Mouse (Mus musculus): ENCODE results near the gene Pramef8. TPM values are rescaled to one million over a fixed set of nuclear protein-coding genes. Genes with fewer than 3 reads are reported as not detected.

The Pramef8 gene
- 9.0 TPM for polyA plus RNA-seq (2012; fragmentation: generic; extraction: Trizol)
- long read RNA-seq, experiment 1, transcript Pramef8-202 (5 exons, 3,886 nt): major isoform, 7 of 17 reads
- long read RNA-seq, experiment 1, transcript Pramef8-201 (4 exons, 3,260 nt): major isoform, 7 of 17 reads
- long read RNA-seq, experiment 1, partial matches to known transcripts: 3 of 17 reads
- long read RNA-seq, experiment 1, other reads (novel, unspliced or antisense): 0 of 17 reads
- long read RNA-seq, experiment 2, transcript Pramef8-201 (4 exons, 3,260 nt): major isoform, 73 of 127 reads
- long read RNA-seq, experiment 2, transcript Pramef8-202 (5 exons, 3,886 nt): minor isoform, 40 of 127 reads
- long read RNA-seq, experiment 2, partial matches to known transcripts: 6 of 127 reads
- long read RNA-seq, experiment 2, other reads (novel, unspliced or antisense): 8 of 127 reads

DNA sequence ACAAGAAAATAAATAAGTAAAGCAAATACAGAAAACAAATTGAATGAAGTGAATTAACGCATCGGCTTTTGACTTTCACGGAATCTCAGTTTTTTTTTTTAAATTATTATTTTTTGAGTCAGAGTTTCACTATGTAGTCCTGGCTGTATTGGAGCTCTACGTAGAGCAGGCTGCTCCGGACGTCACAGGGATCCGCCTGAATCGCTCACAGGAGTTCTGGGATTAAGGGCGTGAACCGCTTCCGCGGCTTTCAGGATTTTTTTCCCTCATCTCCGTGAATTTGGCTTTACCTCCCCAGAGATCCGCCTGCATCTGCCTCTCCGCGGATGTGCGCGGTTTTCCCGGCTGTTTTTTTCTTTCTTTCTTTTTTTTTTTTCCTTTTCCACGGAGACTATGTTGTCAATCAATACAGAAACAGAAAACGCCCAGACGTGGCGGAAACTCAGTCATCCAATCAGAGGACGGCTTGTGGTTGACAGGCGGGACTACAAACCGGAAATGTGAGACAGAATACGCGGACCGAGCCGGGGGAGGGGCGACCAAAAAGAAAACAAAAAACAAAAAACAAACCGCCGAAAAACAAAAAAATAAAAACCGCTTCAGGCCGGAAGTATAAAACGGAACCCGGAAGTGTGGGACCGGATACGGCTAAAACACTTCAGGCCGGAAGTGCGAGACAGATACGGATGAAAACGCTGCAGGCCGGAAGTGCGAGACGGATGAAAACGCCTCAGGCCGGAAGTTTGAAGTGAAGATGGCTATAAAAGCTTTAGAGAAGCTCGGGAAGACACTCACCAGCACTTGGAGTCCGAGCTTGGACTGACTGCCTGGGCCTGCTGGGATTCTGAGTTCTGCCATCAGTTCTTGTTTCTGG lies at the start of gene Pramef8:
Pramef8 (plus strand) TSS at position 208 of the 874 bp plus-strand sequence.
- H3K27me3 ChIP-seq (ENCODE audit: control insufficient read depth, insufficient read depth, insufficient read length): no peaks in the 10 kb centered on the region
- H3ac ChIP-seq (ENCODE audit: control insufficient read depth, insufficient read length, low read depth): peak within 1 kb of the TSS; percentile 57
- peaks cover 23% of the 10 kb centered on the region for H3K36me3 ChIP-seq (ENCODE audit: control insufficient read depth, insufficient read depth)
- peak within 1 kb of the TSS; percentile 71 for H3K4me3 ChIP-seq (ENCODE audit: insufficient read depth, poor library complexity, severe bottlenecking)
- peaks cover 24% of the 10 kb centered on the region for H3K79me2 ChIP-seq (ENCODE audit: control insufficient read depth, insufficient read depth)
- H3K79me3 ChIP-seq (ENCODE audit: low read depth): peaks cover 13% of the 10 kb centered on the region
- no peak for TF ChIP-seq FOSL1 (IDR thresholded peaks at IDR 0.05; ENCODE audit: insufficient read depth, low read length, poor library complexity, severe bottlenecking)
- TF ChIP-seq USF1 (IDR thresholded peaks at IDR 0.05; ENCODE audit: low read depth): no peak
- no peak for TF ChIP-seq MYOG (IDR thresholded peaks at IDR 0.05; ENCODE audit: control insufficient read depth, extremely low read depth, insufficient read length)
- TF ChIP-seq CEBPB (IDR thresholded peaks at IDR 0.05; ENCODE audit: low read depth): no peak
- no peak for TF ChIP-seq MAX (IDR thresholded peaks at IDR 0.05)
- TF ChIP-seq CTCF (IDR thresholded peaks at IDR 0.05; ENCODE audit: control insufficient read depth, insufficient read depth, insufficient read length): no peak
- TF ChIP-seq MYOD1 (IDR thresholded peaks at IDR 0.05; ENCODE audit: control insufficient read depth, insufficient read length, low read depth): no peak

DNA sequence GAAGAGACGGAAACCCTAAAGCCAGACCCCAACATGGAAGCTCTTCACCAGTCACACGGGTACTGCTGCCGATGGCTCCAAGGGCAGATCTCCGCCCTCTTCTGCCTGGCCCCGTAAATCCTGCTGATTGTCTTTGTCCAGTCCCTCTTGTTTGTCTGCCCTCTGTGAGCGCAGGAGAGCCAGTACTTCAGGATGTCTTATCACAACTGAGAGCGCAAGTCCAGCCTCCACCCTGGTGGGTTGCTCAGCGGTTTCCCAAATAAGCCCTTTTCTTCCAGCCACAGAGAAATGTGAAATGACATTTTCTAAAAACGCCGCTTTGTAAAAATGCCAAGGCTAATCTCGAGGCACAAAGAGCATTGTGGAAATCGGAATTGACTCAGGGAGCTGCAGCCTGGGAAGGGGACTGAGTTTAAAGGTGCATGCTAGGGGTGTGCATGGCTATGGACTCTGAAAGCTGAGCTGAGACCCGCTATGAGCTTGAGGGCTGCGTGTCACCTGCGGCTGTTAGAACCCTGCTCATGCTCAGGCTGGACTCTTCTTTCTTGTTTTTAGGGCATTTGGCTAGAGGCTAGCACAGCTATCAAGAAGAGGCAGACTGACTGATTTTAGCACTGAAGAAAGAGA lies 45.7 kb upstream of the Pramef8 start:
- Histone ChIP-seq H3K79me3 (ENCODE audit: low read depth) (no peaks in the 10 kb centered on the region), H3K4me3 (ENCODE audit: insufficient read depth, poor library complexity, severe bottlenecking) (no peak overlapping the region)

DNA sequence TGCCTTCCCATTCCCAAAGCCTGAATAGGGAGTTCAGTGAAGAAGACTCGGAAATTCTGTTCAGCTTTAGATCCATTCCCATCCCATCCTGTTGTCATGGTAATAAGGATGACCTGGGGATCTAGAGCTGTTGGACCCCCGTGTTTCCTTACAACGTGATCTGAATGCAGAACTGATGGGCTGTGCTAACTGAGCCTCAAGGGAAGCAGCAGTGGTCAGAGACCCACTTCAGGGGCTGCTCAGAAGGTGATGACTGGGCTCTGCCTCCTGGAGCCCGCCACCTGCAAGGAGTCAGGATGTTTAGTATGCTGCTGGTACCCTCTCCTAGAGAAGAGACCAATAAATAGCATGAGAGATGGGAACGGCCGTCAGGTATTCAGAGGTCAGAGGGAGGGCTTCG lies 32.7 kb upstream of the Pramef8 start:
- Histone ChIP-seq H3ac (ENCODE audit: control insufficient read depth, insufficient read length, low read depth) (no peak overlapping the region), H3K79me3 (ENCODE audit: low read depth) (no peaks in the 10 kb centered on the region), H3K79me2 (ENCODE audit: control insufficient read depth, insufficient read depth) (no peaks in the 10 kb centered on the region), H3K4me3 (ENCODE audit: insufficient read depth, poor library complexity, severe bottlenecking) (no peak overlapping the region), H3K27me3 (ENCODE audit: control insufficient read depth, insufficient read depth, insufficient read length) (peaks cover 24% of the 10 kb centered on the region), H3K36me3 (ENCODE audit: control insufficient read depth, insufficient read depth) (no peaks in the 10 kb centered on the region)
- no peak for TF ChIP-seq MAX (IDR thresholded peaks at IDR 0.05)
- TF ChIP-seq USF1 (IDR thresholded peaks at IDR 0.05; ENCODE audit: low read depth): no peak
- TF ChIP-seq CEBPB (IDR thresholded peaks at IDR 0.05; ENCODE audit: low read depth): no peak
- no peak for TF ChIP-seq MYOD1 (IDR thresholded peaks at IDR 0.05; ENCODE audit: control insufficient read depth, insufficient read length, low read depth)
- TF ChIP-seq CTCF (IDR thresholded peaks at IDR 0.05; ENCODE audit: control insufficient read depth, insufficient read depth, insufficient read length): no peak

More for the DNA sequence above, 45.7 kb upstream of the Pramef8 start:
- no peak for TF ChIP-seq MAX (IDR thresholded peaks at IDR 0.05)
- no peak for TF ChIP-seq CEBPB (IDR thresholded peaks at IDR 0.05; ENCODE audit: low read depth)
- no peak for TF ChIP-seq CTCF (IDR thresholded peaks at IDR 0.05; ENCODE audit: control insufficient read depth, insufficient read depth, insufficient read length)
- no peak for TF ChIP-seq USF1 (IDR thresholded peaks at IDR 0.05; ENCODE audit: low read depth)
- no peak for TF ChIP-seq FOSL1 (IDR thresholded peaks at IDR 0.05; ENCODE audit: insufficient read depth, low read length, poor library complexity, severe bottlenecking)
- no peak for TF ChIP-seq MYOD1 (IDR thresholded peaks at IDR 0.05; ENCODE audit: control insufficient read depth, insufficient read length, low read depth)
- TF ChIP-seq MYOG (IDR thresholded peaks at IDR 0.05; ENCODE audit: control insufficient read depth, extremely low read depth, insufficient read length): no peak
- Histone ChIP-seq H3ac (ENCODE audit: control insufficient read depth, insufficient read length, low read depth) (no peak overlapping the region), H3K36me3 (ENCODE audit: control insufficient read depth, insufficient read depth) (no peaks in the 10 kb centered on the region), H3K79me2 (ENCODE audit: control insufficient read depth, insufficient read depth) (no peaks in the 10 kb centered on the region), H3K27me3 (ENCODE audit: control insufficient read depth, insufficient read depth, insufficient read length) (no peaks in the 10 kb centered on the region)

DNA sequence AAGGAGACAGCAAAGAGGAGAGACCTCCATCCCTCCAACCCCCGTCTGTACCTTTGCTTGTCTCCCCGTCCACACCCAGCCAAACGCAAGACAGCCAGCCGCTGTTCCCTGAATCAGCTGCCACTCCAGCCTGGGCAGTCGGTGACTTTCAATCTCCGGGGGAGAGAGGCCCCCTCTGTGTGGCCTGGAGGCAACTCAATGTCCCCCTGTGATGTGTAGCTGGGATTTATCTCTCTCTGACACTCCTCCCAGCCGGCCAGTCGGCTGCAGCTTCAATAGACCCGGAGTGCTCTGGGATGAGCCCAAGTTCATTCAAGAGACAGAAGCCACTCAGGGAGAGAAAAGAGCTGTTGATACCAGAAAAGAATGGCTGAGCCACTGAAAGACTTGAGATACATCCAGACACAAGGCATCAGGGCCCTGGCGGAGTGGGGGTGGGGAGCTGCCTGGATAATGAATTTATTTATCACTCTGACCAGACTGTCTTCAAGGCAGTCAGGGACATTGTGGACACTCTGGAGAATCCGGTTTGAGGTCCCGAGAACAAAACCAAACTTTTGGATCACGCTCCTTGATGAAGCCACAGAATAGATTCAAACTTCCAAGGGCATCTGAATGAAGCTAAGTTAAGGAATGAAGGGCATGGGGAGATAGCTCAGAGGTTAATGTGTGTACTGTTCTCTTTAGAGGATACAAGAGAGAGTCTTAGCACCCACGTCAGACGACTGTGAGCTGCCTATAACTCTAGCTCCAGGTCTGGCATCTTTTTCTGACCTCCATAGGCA lies 32.1 kb upstream of the Pramef8 start:
- no peak overlapping the region for H3ac ChIP-seq (ENCODE audit: control insufficient read depth, insufficient read length, low read depth)
- no peaks in the 10 kb centered on the region for H3K36me3 ChIP-seq (ENCODE audit: control insufficient read depth, insufficient read depth)
- H3K79me2 ChIP-seq (ENCODE audit: control insufficient read depth, insufficient read depth): no peaks in the 10 kb centered on the region
- H3K27me3 ChIP-seq (ENCODE audit: control insufficient read depth, insufficient read depth, insufficient read length): peaks cover 24% of the 10 kb centered on the region
- no peaks in the 10 kb centered on the region for H3K79me3 ChIP-seq (ENCODE audit: low read depth)
- no peak overlapping the region for H3K4me3 ChIP-seq (ENCODE audit: insufficient read depth, poor library complexity, severe bottlenecking)
- TF ChIP-seq MYOD1 (IDR thresholded peaks at IDR 0.05; ENCODE audit: control insufficient read depth, insufficient read length, low read depth) (no peak), USF1 (IDR thresholded peaks at IDR 0.05; ENCODE audit: low read depth) (no peak), MYOG (IDR thresholded peaks at IDR 0.05; ENCODE audit: control insufficient read depth, extremely low read depth, insufficient read length) (no peak), MAX (IDR thresholded peaks at IDR 0.05) (no peak), FOSL1 (IDR thresholded peaks at IDR 0.05; ENCODE audit: insufficient read depth, low read length, poor library complexity, severe bottlenecking) (no peak), CEBPB (IDR thresholded peaks at IDR 0.05; ENCODE audit: low read depth) (no peak), CTCF (IDR thresholded peaks at IDR 0.05; ENCODE audit: control insufficient read depth, insufficient read depth, insufficient read length) (no peak)

DNA sequence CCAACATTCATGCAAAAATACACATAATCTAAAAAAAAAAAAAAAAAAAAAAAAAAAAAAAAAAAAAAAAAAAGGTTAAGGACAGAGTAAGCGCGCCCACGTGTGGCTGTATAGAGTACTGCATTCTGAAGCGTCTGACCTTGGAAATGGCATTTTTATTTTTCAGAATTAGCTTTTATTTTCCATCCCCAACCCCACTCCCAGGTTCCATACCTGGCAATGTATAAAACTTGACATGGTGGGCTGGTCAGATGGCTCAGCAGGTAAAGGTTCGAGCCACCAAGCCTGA lies 31.6 kb upstream of the Pramef8 start:
- Histone ChIP-seq H3K79me3 (ENCODE audit: low read depth) (no peaks in the 10 kb centered on the region), H3K27me3 (ENCODE audit: control insufficient read depth, insufficient read depth, insufficient read length) (peaks cover 24% of the 10 kb centered on the region), H3K4me3 (ENCODE audit: insufficient read depth, poor library complexity, severe bottlenecking) (no peak overlapping the region), H3K79me2 (ENCODE audit: control insufficient read depth, insufficient read depth) (no peaks in the 10 kb centered on the region), H3K36me3 (ENCODE audit: control insufficient read depth, insufficient read depth) (no peaks in the 10 kb centered on the region), H3ac (ENCODE audit: control insufficient read depth, insufficient read length, low read depth) (no peak overlapping the region)
- TF ChIP-seq MYOG (IDR thresholded peaks at IDR 0.05; ENCODE audit: control insufficient read depth, extremely low read depth, insufficient read length): no peak
- TF ChIP-seq USF1 (IDR thresholded peaks at IDR 0.05; ENCODE audit: low read depth): no peak
- TF ChIP-seq MAX (IDR thresholded peaks at IDR 0.05): no peak
- no peak for TF ChIP-seq FOSL1 (IDR thresholded peaks at IDR 0.05; ENCODE audit: insufficient read depth, low read length, poor library complexity, severe bottlenecking)
- no peak for TF ChIP-seq CEBPB (IDR thresholded peaks at IDR 0.05; ENCODE audit: low read depth)
- TF ChIP-seq MYOD1 (IDR thresholded peaks at IDR 0.05; ENCODE audit: control insufficient read depth, insufficient read length, low read depth): no peak
- no peak for TF ChIP-seq CTCF (IDR thresholded peaks at IDR 0.05; ENCODE audit: control insufficient read depth, insufficient read depth, insufficient read length)
